Comparison of ENCODE assay signal across 13 mouse cellular contexts in the genomic region with DNA sequence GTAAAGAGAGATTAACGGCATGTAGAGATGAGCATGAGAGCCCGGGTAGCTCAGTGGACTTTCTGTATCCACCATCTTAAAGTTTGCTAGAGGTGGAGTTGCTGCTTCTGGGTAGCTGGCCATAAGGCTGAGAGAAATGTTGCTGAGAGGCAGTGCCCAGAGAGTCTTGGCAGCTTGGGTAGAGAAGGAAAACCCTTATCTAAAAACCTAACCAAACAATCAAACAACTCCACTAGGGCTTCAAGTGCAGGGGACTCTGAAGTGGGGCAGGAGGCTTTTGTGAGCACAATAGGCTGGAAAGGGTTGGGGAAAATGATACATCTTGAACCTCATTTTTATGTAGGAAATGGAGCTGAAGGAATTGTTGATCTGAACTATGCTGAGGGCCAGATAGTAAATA.
"Had no signal": no experiment of that assay in that cellular context is flagged by ENCODE, and none has a peak within 500 bp of the region (broad histone marks: within the 10 kb centered on the region; RNA-seq: fewer than 3 reads in every experiment).

No protein-coding gene starts in this region.

- H3K4me1 ChIP-seq: limb, embryonic 13.5 days; midbrain, embryonic 15.5 days; neural tube, embryonic 12.5 days; stomach, embryonic 15.5 days had no signal

- ATAC-seq: hindbrain, postnatal 0 days; midbrain, embryonic 15.5 days had no signal

- H3K4me2 ChIP-seq: limb, embryonic 13.5 days; lung, embryonic 14.5 days; midbrain, embryonic 15.5 days; neural tube, embryonic 12.5 days; stomach, embryonic 15.5 days had no signal

- H3K9me3 ChIP-seq: limb, embryonic 13.5 days; midbrain, embryonic 15.5 days; neural tube, embryonic 12.5 days; stomach, embryonic 15.5 days had no signal

- H3K27me3 ChIP-seq: limb, embryonic 13.5 days; midbrain, embryonic 15.5 days; neural tube, embryonic 12.5 days; stomach, embryonic 15.5 days had no signal

- H3K27ac ChIP-seq: hindbrain, postnatal 0 days; limb, embryonic 13.5 days; liver, embryonic 14.5 days; midbrain, embryonic 15.5 days; neural tube, embryonic 12.5 days; stomach, embryonic 15.5 days had no signal

- H3K9ac ChIP-seq: limb, embryonic 13.5 days; liver, embryonic 14.5 days; lung, embryonic 14.5 days; midbrain, embryonic 15.5 days; neural tube, embryonic 12.5 days; stomach, embryonic 15.5 days had no signal

- DNase-seq: kidney, adult 11 months; kidney, postnatal 14 days; layer of hippocampus, postnatal 36 days; left cerebral cortex, postnatal 4 days; lung, embryonic 14.5 days; right cerebral cortex, postnatal 14 days; thymus, postnatal 25 days had no signal

- H3K4me3 ChIP-seq: limb, embryonic 13.5 days; midbrain, embryonic 15.5 days; neural tube, embryonic 12.5 days; stomach, embryonic 15.5 days had no signal
